Mouse (Mus musculus) cerebellum, adult 11-12 months (tissue): ENCODE measurements around the gene Pdzrn4.
"Not testable (repeated sequence)": the region's sequence is repeated elsewhere in the genome, so short reads cannot be mapped to it uniquely, and the experiment has no call there.

ENCODE experiments used
- DNase-seq: peaks from one replicate; pipeline ENCODE4 v3.0.0; 2022

Gene Pdzrn4

GRCm38 (mm10) chr15:92396770-92397608 lies at the start of gene Pdzrn4:
Pdzrn4 (plus strand) TSS chr15:92396881.
- DNase-seq, result peak; percentile 2

- no peak for DNase-seq
Measured at GRCm38 (mm10) chr15:92347426-92347825, 49.3 kb upstream of the Pdzrn4 start.

DNA sequence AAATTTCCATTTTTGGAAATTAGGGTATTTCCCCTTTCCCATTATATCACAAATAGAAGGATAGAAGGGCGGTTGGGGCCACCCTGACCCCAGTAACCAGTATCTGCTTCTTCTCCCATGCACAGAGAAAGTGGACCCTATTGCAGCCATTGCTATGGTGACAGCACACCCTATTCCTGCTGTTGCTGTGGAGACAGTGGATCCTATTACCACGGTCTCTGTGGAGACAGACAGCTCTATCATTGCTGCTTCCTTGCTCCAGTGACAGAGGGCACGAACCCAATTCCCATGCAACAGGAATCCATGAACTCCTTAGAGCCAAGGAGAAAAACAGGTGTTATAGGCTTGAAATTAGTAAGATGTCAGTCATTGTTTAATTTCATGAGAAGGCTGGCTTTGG lies 48.8 kb upstream of the Pdzrn4 start:
- no peak for DNase-seq

GRCm38 (mm10) chr15:92348453-92348852 lies 48.2 kb upstream of the Pdzrn4 start:
- not testable (repeated sequence) for DNase-seq

GRCm38 (mm10) chr15:92364153-92364552 lies 32.5 kb upstream of the Pdzrn4 start:
- no peak for DNase-seq

DNA sequence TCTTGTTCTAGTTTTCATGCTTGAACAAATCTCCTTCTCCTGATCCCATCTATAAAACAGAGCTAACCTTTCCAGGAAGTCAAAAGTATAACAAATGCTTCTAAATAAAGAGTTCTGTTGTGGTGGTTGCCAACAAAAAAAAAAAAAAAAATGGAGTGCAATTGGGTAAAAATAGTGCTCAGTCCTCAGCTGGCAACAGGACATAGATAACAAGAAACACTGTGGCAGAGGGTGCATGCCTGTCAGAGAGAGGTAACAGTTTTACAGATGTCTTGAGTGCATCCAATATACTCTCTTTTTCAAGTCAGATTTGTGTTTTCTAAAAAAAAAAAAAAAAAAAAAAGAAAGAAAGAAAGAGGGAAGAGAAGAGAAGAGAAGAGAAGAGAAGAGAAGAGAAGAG lies 32.1 kb upstream of the Pdzrn4 start:
- DNase-seq, result no peak

DNA sequence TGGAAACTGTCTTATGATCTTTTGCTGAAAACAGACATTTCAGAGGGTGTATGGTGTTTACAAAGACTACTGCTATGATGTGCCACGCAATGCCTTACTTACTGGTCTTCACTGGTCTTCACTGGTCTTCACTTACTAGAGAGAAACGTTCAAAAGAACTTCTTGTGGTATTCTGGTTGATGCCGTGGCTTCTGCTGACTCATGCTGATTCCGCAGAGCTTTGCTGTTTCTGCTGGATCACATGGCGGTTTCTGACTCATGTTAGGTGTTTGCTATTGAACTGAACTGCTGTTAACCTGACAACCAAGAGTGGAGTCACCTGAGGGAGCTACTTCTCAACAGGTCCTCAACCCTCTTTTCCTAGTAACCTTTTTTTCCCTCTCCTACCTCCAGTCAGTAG lies 1.9 kb upstream of the Pdzrn4 start:
- DNase-seq, result no peak

GRCm38 (mm10) chr15:92398747-92399146 lies 2.1 kb downstream of the Pdzrn4 start:
- DNase-seq, result no peak

- no peak for DNase-seq
Measured at GRCm38 (mm10) chr15:92399278-92399677, 2.6 kb downstream of the Pdzrn4 start.

DNA sequence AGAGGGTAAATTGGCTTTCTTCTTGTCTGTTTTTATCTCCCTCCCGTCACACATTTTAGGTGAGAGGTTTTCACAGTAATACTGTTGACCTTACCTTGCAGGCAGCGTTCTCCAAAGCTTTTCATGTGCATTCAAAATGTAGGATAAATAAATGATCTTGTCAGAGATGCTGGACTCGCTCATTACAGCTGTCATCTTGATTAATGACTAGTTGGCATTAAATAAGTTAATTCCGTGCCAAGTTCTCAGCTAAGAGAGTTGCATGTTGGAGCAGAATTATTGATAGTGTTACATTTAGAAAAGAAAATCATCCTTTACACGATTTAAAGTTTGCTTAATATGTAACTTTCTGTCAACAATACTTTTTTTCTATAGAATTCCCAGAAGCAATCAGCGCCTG lies 4.9 kb downstream of the Pdzrn4 start:
- no peak for DNase-seq

DNA sequence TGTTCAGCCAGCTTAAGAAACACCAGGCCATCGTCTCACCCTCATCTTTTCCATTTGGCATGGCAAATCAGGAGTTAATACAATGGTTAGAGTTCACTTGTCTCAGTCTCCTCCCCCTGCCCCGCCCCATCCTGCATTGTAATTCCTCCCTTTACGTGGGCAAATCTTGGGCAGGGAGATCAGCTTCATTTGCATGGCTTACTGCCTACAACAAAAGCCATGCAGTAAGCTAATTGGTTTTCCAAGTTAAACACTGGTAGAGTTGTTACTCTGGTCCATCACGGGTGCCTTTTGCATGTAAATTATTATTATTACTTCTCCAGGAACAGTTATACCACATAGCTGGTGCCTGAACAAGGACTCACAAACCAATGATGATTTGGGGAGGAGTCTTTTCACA lies 18.6 kb downstream of the Pdzrn4 start:
- no peak for DNase-seq

GRCm38 (mm10) chr15:92416141-92416540 lies 19.5 kb downstream of the Pdzrn4 start:
- no peak for DNase-seq

- DNase-seq, result no peak
Measured at GRCm38 (mm10) chr15:92416658-92417057, 20.0 kb downstream of the Pdzrn4 start.

DNA sequence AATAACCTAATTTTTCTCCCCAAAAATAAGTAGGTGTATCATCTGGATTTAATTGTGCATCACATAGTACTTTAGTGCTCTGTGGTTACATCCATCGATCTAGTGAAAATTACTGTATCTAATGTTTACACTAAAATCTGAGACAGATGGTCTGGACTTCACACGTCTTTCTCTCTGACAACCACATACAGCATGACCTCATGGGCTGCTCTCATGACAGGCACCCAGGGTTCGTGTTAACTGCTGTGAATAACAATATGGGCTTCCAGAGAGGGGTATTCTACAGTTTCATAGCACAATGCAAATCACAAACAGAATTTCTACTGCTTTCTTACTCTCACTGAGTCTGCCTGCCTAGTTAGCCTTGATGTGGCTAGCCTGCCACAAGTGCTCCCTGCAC lies 20.4 kb downstream of the Pdzrn4 start:
- no peak for DNase-seq

GRCm38 (mm10) chr15:92434605-92435004 lies 37.9 kb downstream of the Pdzrn4 start:
- DNase-seq, result no peak

- no peak for DNase-seq
Measured at GRCm38 (mm10) chr15:92435306-92435705, 38.6 kb downstream of the Pdzrn4 start.

- DNase-seq, result no peak
Measured at GRCm38 (mm10) chr15:92441630-92442180, 45.0 kb downstream of the Pdzrn4 start.

GRCm38 (mm10) chr15:92447708-92448147 lies 51.0 kb downstream of the Pdzrn4 start:
- peak; percentile 2 for DNase-seq

- no peak for DNase-seq
Measured at GRCm38 (mm10) chr15:92449112-92449511, 52.4 kb downstream of the Pdzrn4 start.

- DNase-seq, result no peak
Measured at GRCm38 (mm10) chr15:92452620-92453019, 55.9 kb downstream of the Pdzrn4 start.

DNA sequence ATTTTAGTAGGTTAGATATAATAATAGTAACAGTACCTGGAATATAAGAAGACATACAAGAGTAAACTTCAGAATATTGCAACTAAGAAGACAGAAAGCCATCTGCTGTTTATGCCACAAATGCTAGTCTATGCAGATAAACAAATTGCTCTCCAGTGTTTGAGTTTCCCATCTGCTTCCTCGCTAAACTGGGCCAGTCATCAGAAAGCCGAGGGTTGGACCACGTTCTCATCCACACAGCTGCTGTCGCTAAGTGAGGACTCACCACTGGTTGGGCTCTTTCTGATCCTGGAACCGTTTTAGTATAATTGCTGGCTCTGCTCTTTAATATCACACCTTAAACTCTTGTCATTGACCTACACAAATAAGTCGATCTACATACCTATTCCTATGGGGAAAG lies 85.5 kb downstream of the Pdzrn4 start:
- no peak for DNase-seq

- DNase-seq, result no peak
Measured at GRCm38 (mm10) chr15:92491376-92491775, 94.7 kb downstream of the Pdzrn4 start.

DNA sequence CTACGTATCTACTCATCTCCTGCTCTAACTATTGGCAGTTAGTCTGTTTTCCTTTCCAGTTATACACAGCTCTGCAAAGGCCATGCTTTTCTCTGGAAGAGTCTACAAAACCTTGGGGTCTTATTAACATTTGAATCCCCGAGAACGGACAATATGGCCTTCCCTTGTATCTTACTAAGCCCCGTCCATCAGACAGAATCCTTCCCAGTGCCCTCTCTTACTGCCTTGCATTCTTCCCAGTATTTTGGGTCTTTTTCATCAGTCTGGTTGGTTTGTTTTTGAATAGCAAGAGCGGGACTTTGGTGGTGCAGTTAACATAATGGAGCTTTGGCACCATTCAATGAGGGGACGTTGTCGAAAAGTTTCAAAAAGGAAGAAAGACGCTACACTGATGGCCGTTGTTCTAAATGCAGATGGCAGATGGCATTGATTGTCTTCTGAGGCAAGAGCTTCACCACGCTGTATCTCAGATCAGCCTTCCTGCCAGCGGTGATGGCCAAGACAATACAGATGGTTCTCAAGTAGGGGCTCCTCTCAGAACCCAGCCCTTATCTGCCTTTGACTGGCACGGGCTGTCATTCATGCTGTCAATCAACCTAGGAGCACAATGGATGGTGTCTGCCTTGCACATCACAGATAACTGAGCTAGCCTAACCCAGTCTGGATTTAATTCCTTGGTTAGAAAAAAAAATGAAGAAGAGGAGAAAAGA lies 98.9 kb downstream of the Pdzrn4 start:
- DNase-seq, result no peak

DNA sequence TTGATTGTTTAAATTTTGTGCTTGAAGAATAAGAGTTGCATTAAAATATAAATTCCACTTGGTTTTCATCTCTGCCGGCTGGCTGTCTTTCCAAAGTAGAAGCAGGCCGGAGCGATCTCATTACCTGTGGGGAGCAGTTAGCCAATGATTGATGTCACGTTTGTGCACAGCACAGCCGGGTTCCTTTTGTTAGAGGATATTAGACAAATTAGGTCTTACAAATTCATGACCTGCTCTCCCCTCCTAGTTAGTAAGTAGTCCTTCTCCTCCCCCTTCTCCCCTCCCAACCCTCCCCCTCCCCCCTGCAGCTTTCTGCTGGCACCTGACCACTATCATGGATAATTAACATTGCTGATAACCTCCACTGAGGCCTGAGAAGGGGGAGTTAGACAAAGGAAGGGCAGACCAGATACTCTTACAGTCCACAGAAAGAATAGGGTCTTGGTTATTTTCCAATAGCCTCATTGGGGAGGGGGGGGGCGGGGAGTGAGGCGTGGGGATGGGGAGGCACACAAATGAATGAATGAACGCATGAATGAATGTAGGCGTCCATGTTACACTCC lies 103.7 kb downstream of the Pdzrn4 start:
- no peak for DNase-seq
